Mouse (Mus musculus): ENCODE measurements at regions not wholly inside any gene's neighbourhood (a gene's known extent, or its start where the extent isn't known, plus 50 kb on each side); places are given as distances from the start of the nearest gene placed in this dataset.
A peak's percentile ranks its signal among the peaks of the same experiment; 100 is the strongest.

- H3K36me3 ChIP-seq: no peaks in the 10 kb centered on the region
- H3K27me3 ChIP-seq: no peaks in the 10 kb centered on the region
- peaks cover 9% of the 10 kb centered on the region for H3K4me1 ChIP-seq
- H3K4me2 ChIP-seq (replicated peaks): no peak overlapping the region
- H3K9ac ChIP-seq: no peak overlapping the region
- H3K27ac ChIP-seq: no peak overlapping the region
- 96% methylated on average over 1 of the region's 1 CpGs for WGBS
- ATAC-seq (ENCODE audit: low FRiP score): no peak
- H3K9me3 ChIP-seq (replicated peaks): no peaks in the 10 kb centered on the region
- H3K4me3 ChIP-seq: no peak overlapping the region
Measured at GRCm38 (mm10) chr4:106024591-106024990, 234.9 kb downstream of the Gm12728 start.

- no peak overlapping the region for H3K4me3 ChIP-seq
- no peaks in the 10 kb centered on the region for H3K27me3 ChIP-seq
- 0 out of 2 replicates have a peak overlapping the region, but pooled peaks have one; percentile 5 for H3K27ac ChIP-seq
- no peak for ATAC-seq (ENCODE audit: low FRiP score)
- H3K4me2 ChIP-seq (replicated peaks): no peak overlapping the region
- no peaks in the 10 kb centered on the region for H3K9me3 ChIP-seq (replicated peaks)
- 70% methylated on average over 15 of the region's 15 CpGs for WGBS
- H3K4me1 ChIP-seq: 0 out of 2 replicates have a peak, but pooled peaks cover 3% of the 10 kb centered on the region
- H3K9ac ChIP-seq: no peak overlapping the region
- H3K36me3 ChIP-seq: no peaks in the 10 kb centered on the region
Measured at GRCm38 (mm10) chr4:106025966-106026637, 236.4 kb downstream of the Gm12728 start.

GRCm38 (mm10) chr4:106040376-106040775 is 250.7 kb downstream of the Gm12728 start:
- Histone ChIP-seq H3K36me3 (no peaks in the 10 kb centered on the region), H3K4me2 (replicated peaks) (no peak overlapping the region), H3K27ac (no peak overlapping the region), H3K4me3 (no peak overlapping the region), H3K9me3 (replicated peaks) (no peaks in the 10 kb centered on the region), H3K27me3 (no peaks in the 10 kb centered on the region), H3K4me1 (0 out of 2 replicates have a peak, but pooled peaks cover 4% of the 10 kb centered on the region), H3K9ac (no peak overlapping the region)
- no peak for ATAC-seq (ENCODE audit: low FRiP score)
- WGBS: 32% methylated on average over 7 of the region's 7 CpGs

- Histone ChIP-seq H3K36me3 (no peaks in the 10 kb centered on the region), H3K27ac (no peak overlapping the region), H3K4me3 (no peak overlapping the region), H3K4me2 (replicated peaks) (no peak overlapping the region), H3K27me3 (no peaks in the 10 kb centered on the region), H3K9ac (no peak overlapping the region), H3K4me1 (0 out of 2 replicates have a peak, but pooled peaks cover 4% of the 10 kb centered on the region), H3K9me3 (replicated peaks) (no peaks in the 10 kb centered on the region)
- WGBS: 66% methylated on average over 3 of the region's 3 CpGs
- no peak for ATAC-seq (ENCODE audit: low FRiP score)
Measured at GRCm38 (mm10) chr4:106042456-106042855, 252.8 kb downstream of the Gm12728 start.

- ATAC-seq (ENCODE audit: low FRiP score): no peak
- Histone ChIP-seq H3K4me2 (replicated peaks) (no peak overlapping the region), H3K9ac (no peak overlapping the region), H3K36me3 (no peaks in the 10 kb centered on the region), H3K4me1 (0 out of 2 replicates have a peak, but pooled peaks cover 4% of the 10 kb centered on the region), H3K27me3 (no peaks in the 10 kb centered on the region), H3K4me3 (no peak overlapping the region), H3K9me3 (replicated peaks) (no peaks in the 10 kb centered on the region), H3K27ac (no peak overlapping the region)
- WGBS: 83% methylated on average over 9 of the region's 9 CpGs
Measured at GRCm38 (mm10) chr4:106043661-106044060, 254.0 kb downstream of the Gm12728 start.

GRCm38 (mm10) chr4:106048053-106048452 is 258.4 kb downstream of the Gm12728 start:
- 82% methylated on average over 8 of the region's 8 CpGs for WGBS
- H3K27me3 ChIP-seq: no peaks in the 10 kb centered on the region
- H3K4me1 ChIP-seq: no peaks in the 10 kb centered on the region
- H3K4me2 ChIP-seq (replicated peaks): no peak overlapping the region
- H3K36me3 ChIP-seq: no peaks in the 10 kb centered on the region
- no peak overlapping the region for H3K27ac ChIP-seq
- no peak overlapping the region for H3K4me3 ChIP-seq
- no peak overlapping the region for H3K9ac ChIP-seq
- no peaks in the 10 kb centered on the region for H3K9me3 ChIP-seq (replicated peaks)
- no peak for ATAC-seq (ENCODE audit: low FRiP score)

GRCm38 (mm10) chr4:106048797-106049196 is 259.1 kb downstream of the Gm12728 start:
- no peaks in the 10 kb centered on the region for H3K9me3 ChIP-seq (replicated peaks)
- H3K4me3 ChIP-seq: no peak overlapping the region
- no peak overlapping the region for H3K4me2 ChIP-seq (replicated peaks)
- H3K27me3 ChIP-seq: no peaks in the 10 kb centered on the region
- WGBS: 83% methylated on average over 8 of the region's 8 CpGs
- no peaks in the 10 kb centered on the region for H3K4me1 ChIP-seq
- H3K9ac ChIP-seq: no peak overlapping the region
- no peak overlapping the region for H3K27ac ChIP-seq
- H3K36me3 ChIP-seq: no peaks in the 10 kb centered on the region
- no peak for ATAC-seq (ENCODE audit: low FRiP score)

GRCm38 (mm10) chr4:106049880-106050279 is 260.2 kb downstream of the Gm12728 start:
- no peak overlapping the region for H3K4me3 ChIP-seq
- H3K27ac ChIP-seq: no peak overlapping the region
- no peaks in the 10 kb centered on the region for H3K4me1 ChIP-seq
- no peaks in the 10 kb centered on the region for H3K27me3 ChIP-seq
- H3K9me3 ChIP-seq (replicated peaks): no peaks in the 10 kb centered on the region
- 89% methylated on average over 3 of the region's 3 CpGs for WGBS
- H3K4me2 ChIP-seq (replicated peaks): no peak overlapping the region
- no peak for ATAC-seq (ENCODE audit: low FRiP score)
- H3K36me3 ChIP-seq: no peaks in the 10 kb centered on the region
- no peak overlapping the region for H3K9ac ChIP-seq

GRCm38 (mm10) chr4:106050297-106050696 is 260.6 kb downstream of the Gm12728 start:
- no peak for ATAC-seq (ENCODE audit: low FRiP score)
- no peaks in the 10 kb centered on the region for H3K27me3 ChIP-seq
- WGBS: 88% methylated on average over 3 of the region's 3 CpGs
- no peak overlapping the region for H3K4me2 ChIP-seq (replicated peaks)
- H3K4me3 ChIP-seq: no peak overlapping the region
- no peak overlapping the region for H3K9ac ChIP-seq
- H3K27ac ChIP-seq: no peak overlapping the region
- no peaks in the 10 kb centered on the region for H3K36me3 ChIP-seq
- H3K4me1 ChIP-seq: no peaks in the 10 kb centered on the region
- H3K9me3 ChIP-seq (replicated peaks): no peaks in the 10 kb centered on the region

- Histone ChIP-seq H3K4me3 (no peak overlapping the region), H3K27ac (no peak overlapping the region), H3K9ac (no peak overlapping the region), H3K9me3 (replicated peaks) (no peaks in the 10 kb centered on the region), H3K4me1 (no peaks in the 10 kb centered on the region), H3K4me2 (replicated peaks) (no peak overlapping the region), H3K36me3 (no peaks in the 10 kb centered on the region), H3K27me3 (no peaks in the 10 kb centered on the region)
- WGBS: 71% methylated on average over 9 of the region's 9 CpGs
- no peak for ATAC-seq (ENCODE audit: low FRiP score)
Measured at GRCm38 (mm10) chr4:106053496-106053895, 262.5 kb upstream of the Usp24 start.

- Histone ChIP-seq H3K9ac (no peak overlapping the region), H3K4me2 (replicated peaks) (no peak overlapping the region), H3K36me3 (no peaks in the 10 kb centered on the region), H3K4me1 (no peaks in the 10 kb centered on the region), H3K27ac (no peak overlapping the region), H3K4me3 (no peak overlapping the region), H3K9me3 (replicated peaks) (no peaks in the 10 kb centered on the region), H3K27me3 (no peaks in the 10 kb centered on the region)
- WGBS: 79% methylated on average over 7 of the region's 7 CpGs
- ATAC-seq (ENCODE audit: low FRiP score): no peak
Measured at GRCm38 (mm10) chr4:106054324-106054723, 261.7 kb upstream of the Usp24 start.

- Histone ChIP-seq H3K4me2 (replicated peaks) (no peak overlapping the region), H3K27me3 (no peaks in the 10 kb centered on the region), H3K36me3 (no peaks in the 10 kb centered on the region), H3K4me1 (peaks cover 8% of the 10 kb centered on the region; the same call in 1 of the 2 replicates), H3K9me3 (replicated peaks) (no peaks in the 10 kb centered on the region), H3K27ac (no peak overlapping the region), H3K4me3 (no peak overlapping the region), H3K9ac (no peak overlapping the region)
- no peak for ATAC-seq (ENCODE audit: low FRiP score)
- WGBS: 81% methylated on average over 12 of the region's 12 CpGs
Measured at GRCm38 (mm10) chr4:106062651-106063050, 253.4 kb upstream of the Usp24 start.

GRCm38 (mm10) chr4:106063851-106064382 is 252.1 kb upstream of the Usp24 start:
- ATAC-seq (ENCODE audit: low FRiP score): no peak
- 78% methylated on average over 6 of the region's 6 CpGs for WGBS
- peaks cover 8% of the 10 kb centered on the region; the same call in 1 of the 2 replicates for H3K4me1 ChIP-seq
- H3K36me3 ChIP-seq: no peaks in the 10 kb centered on the region
- H3K9me3 ChIP-seq (replicated peaks): no peaks in the 10 kb centered on the region
- H3K27me3 ChIP-seq: no peaks in the 10 kb centered on the region
- no peak overlapping the region for H3K27ac ChIP-seq
- no peak overlapping the region for H3K9ac ChIP-seq
- H3K4me3 ChIP-seq: no peak overlapping the region
- no peak overlapping the region for H3K4me2 ChIP-seq (replicated peaks)
